Mouse (Mus musculus): ENCODE results near the gene Mettl16.

Gene Mettl16

GRCm38 (mm10) chr11:74831606-74832451, 61.2 kb downstream of the Mettl16 start:
- DNase-seq (ENCODE audit: low spot score) = peak; percentile 99

- DNase-seq (ENCODE audit: low spot score) = peak; percentile 54
Observed at GRCm38 (mm10) chr11:74832503-74833143, 62.0 kb downstream of the Mettl16 start.

GRCm38 (mm10) chr11:74833536-74834358, 63.1 kb downstream of the Mettl16 start:
- no peak for DNase-seq (ENCODE audit: low spot score)

- DNase-seq (ENCODE audit: low spot score) = no peak
Observed at GRCm38 (mm10) chr11:74834359-74834638, 63.7 kb downstream of the Mettl16 start.

- no peak for DNase-seq (ENCODE audit: low spot score)
Observed at GRCm38 (mm10) chr11:74834650-74835277, 64.1 kb downstream of the Mettl16 start.

- no peak for DNase-seq (ENCODE audit: low spot score)
Observed at GRCm38 (mm10) chr11:74835593-74836224, 65.1 kb downstream of the Mettl16 start.

- DNase-seq (ENCODE audit: low spot score) = no peak
Observed at GRCm38 (mm10) chr11:74836225-74837055, 65.8 kb downstream of the Mettl16 start.

- DNase-seq (ENCODE audit: low spot score) = no peak
Observed at GRCm38 (mm10) chr11:74837056-74837693, 66.5 kb downstream of the Mettl16 start.

GRCm38 (mm10) chr11:74837694-74838431, 67.2 kb downstream of the Mettl16 start:
- peak; percentile 93 for DNase-seq (ENCODE audit: low spot score)

- peak; percentile 94 for DNase-seq (ENCODE audit: low spot score)
Observed at GRCm38 (mm10) chr11:74838441-74838840, 67.8 kb downstream of the Mettl16 start.

GRCm38 (mm10) chr11:74838971-74839370, 68.3 kb downstream of the Mettl16 start:
- DNase-seq (ENCODE audit: low spot score) = peak; percentile 59

- no peak for DNase-seq (ENCODE audit: low spot score)
Observed at GRCm38 (mm10) chr11:74839860-74840715, 69.5 kb downstream of the Mettl16 start.

- no peak for DNase-seq (ENCODE audit: low spot score)
Observed at GRCm38 (mm10) chr11:74840739-74841138, 70.1 kb downstream of the Mettl16 start.

- no peak for DNase-seq (ENCODE audit: low spot score)
Observed at GRCm38 (mm10) chr11:74841366-74841765, 70.7 kb downstream of the Mettl16 start.

- no peak for DNase-seq (ENCODE audit: low spot score)
Observed at GRCm38 (mm10) chr11:74842045-74842444, 71.4 kb downstream of the Mettl16 start.

- no peak for DNase-seq (ENCODE audit: low spot score)
Observed at GRCm38 (mm10) chr11:74842656-74843434, 72.2 kb downstream of the Mettl16 start.

GRCm38 (mm10) chr11:74843435-74843714, 72.7 kb downstream of the Mettl16 start:
- no peak for DNase-seq (ENCODE audit: low spot score)

GRCm38 (mm10) chr11:74843761-74844160, 73.1 kb downstream of the Mettl16 start:
- DNase-seq (ENCODE audit: low spot score) = no peak

Measured in spleen, adult 12 weeks (tissue).